Mouse (Mus musculus): ENCODE results near the gene Fgfr2. TPM values are rescaled to one million over a fixed set of nuclear protein-coding genes. Genes with fewer than 3 reads are reported as not detected.
A peak's percentile ranks its signal among the peaks of the same experiment; 100 is the strongest.
"Not testable (repeated sequence)": the region's sequence is repeated elsewhere in the genome, so short reads cannot be mapped to it uniquely, and the experiment has no call there.

Gene Fgfr2
- total and polyA plus RNA-seq, 2 experiments from 2014 or later: 12.1 to 32.6 TPM

- no peaks in the 10 kb centered on the region for H3K4me1 ChIP-seq (ENCODE audit: insufficient read depth, low read length)
- H3K27me3 ChIP-seq (ENCODE audit: insufficient read depth, low read length): no peaks in the 10 kb centered on the region
- peaks cover 20% of the 10 kb centered on the region for H3K36me3 ChIP-seq (ENCODE audit: insufficient read depth, low read length)
- H3K9ac ChIP-seq (replicated peaks; ENCODE audit: low read length, poor library complexity, severe bottlenecking): no peak overlapping the region
- no peak overlapping the region for H3K4me3 ChIP-seq (ENCODE audit: low read depth, low read length)
- TF ChIP-seq CTCF (IDR thresholded peaks at IDR 0.05): no peak
- H3K4me2 ChIP-seq (ENCODE audit: low read depth, low read length, poor library complexity, severe bottlenecking): no peak overlapping the region
- H3K9me3 ChIP-seq (ENCODE audit: low read length): no peaks in the 10 kb centered on the region
- DNase-seq (ENCODE audit: low spot score): no peak
- no peak overlapping the region for H3K27ac ChIP-seq (ENCODE audit: low read depth, low read length)
- 89% methylated on average over 5 of the region's 5 CpGs for WGBS
- no peak for ATAC-seq (ENCODE audit: low FRiP score)
These were observed 1695.8 kb downstream of the Fgfr2 start for GRCm38 (mm10) chr7:131427331-131427730.

- H3K4me1 ChIP-seq (ENCODE audit: insufficient read depth, low read length): no peaks in the 10 kb centered on the region
- ATAC-seq (ENCODE audit: low FRiP score) (no peak), DNase-seq (ENCODE audit: low spot score) (no peak)
- no peaks in the 10 kb centered on the region for H3K27me3 ChIP-seq (ENCODE audit: insufficient read depth, low read length)
- TF ChIP-seq CTCF (IDR thresholded peaks at IDR 0.05): no peak
- no peak overlapping the region for H3K27ac ChIP-seq (ENCODE audit: low read depth, low read length)
- peaks cover 8% of the 10 kb centered on the region; the same call in 1 of the 2 replicates for H3K36me3 ChIP-seq (ENCODE audit: insufficient read depth, low read length)
- H3K9me3 ChIP-seq (ENCODE audit: low read length): no peaks in the 10 kb centered on the region
- H3K4me3 ChIP-seq (ENCODE audit: low read depth, low read length): no peak overlapping the region
- no peak overlapping the region for H3K9ac ChIP-seq (replicated peaks; ENCODE audit: low read length, poor library complexity, severe bottlenecking)
- no peak overlapping the region for H3K4me2 ChIP-seq (ENCODE audit: low read depth, low read length, poor library complexity, severe bottlenecking)
- WGBS: 91% methylated on average over 2 of the region's 2 CpGs
These were observed 1698.2 kb downstream of the Fgfr2 start for GRCm38 (mm10) chr7:131424912-131425311.

- H3K9me3 ChIP-seq (ENCODE audit: low read length): no peaks in the 10 kb centered on the region
- TF ChIP-seq CTCF (IDR thresholded peaks at IDR 0.05): no peak
- H3K27me3 ChIP-seq (ENCODE audit: insufficient read depth, low read length): no peaks in the 10 kb centered on the region
- 0 out of 2 replicates have a peak, but pooled peaks cover 3% of the 10 kb centered on the region for H3K4me1 ChIP-seq (ENCODE audit: insufficient read depth, low read length)
- no peaks in the 10 kb centered on the region; the same call in 1 of the 2 replicates for H3K36me3 ChIP-seq (ENCODE audit: insufficient read depth, low read length)
- H3K9ac ChIP-seq (replicated peaks; ENCODE audit: low read length, poor library complexity, severe bottlenecking): no peak overlapping the region
- H3K4me3 ChIP-seq (ENCODE audit: low read depth, low read length): no peak overlapping the region
- ATAC-seq (ENCODE audit: low FRiP score): no peak
- no peak for DNase-seq (ENCODE audit: low spot score)
- H3K4me2 ChIP-seq (ENCODE audit: low read depth, low read length, poor library complexity, severe bottlenecking): no peak overlapping the region
- no peak overlapping the region for H3K27ac ChIP-seq (ENCODE audit: low read depth, low read length)
These were observed 1705.5 kb downstream of the Fgfr2 start for GRCm38 (mm10) chr7:131417605-131418004.

GRCm38 (mm10) chr7:131416742-131417141 is 1706.4 kb downstream of the Fgfr2 start:
- not testable (repeated sequence) for DNase-seq (ENCODE audit: low spot score); H3K27me3 ChIP-seq (ENCODE audit: insufficient read depth, low read length); H3K9ac ChIP-seq (replicated peaks; ENCODE audit: low read length, poor library complexity, severe bottlenecking); H3K9me3 ChIP-seq (ENCODE audit: low read length); H3K4me2 ChIP-seq (ENCODE audit: low read depth, low read length, poor library complexity, severe bottlenecking); H3K4me3 ChIP-seq (ENCODE audit: low read depth, low read length); ATAC-seq (ENCODE audit: low FRiP score); H3K4me1 ChIP-seq (ENCODE audit: insufficient read depth, low read length); H3K36me3 ChIP-seq (ENCODE audit: insufficient read depth, low read length); H3K27ac ChIP-seq (ENCODE audit: low read depth, low read length)

GRCm38 (mm10) chr7:131411941-131412270 is 1711.2 kb downstream of the Fgfr2 start:
- ATAC-seq (ENCODE audit: low FRiP score) (no peak), DNase-seq (ENCODE audit: low spot score) (no peak)
- Histone ChIP-seq H3K9ac (replicated peaks; ENCODE audit: low read length, poor library complexity, severe bottlenecking) (no peak overlapping the region), H3K4me1 (ENCODE audit: insufficient read depth, low read length) (peaks cover 12% of the 10 kb centered on the region; the same call in 1 of the 2 replicates), H3K4me3 (ENCODE audit: low read depth, low read length) (no peak overlapping the region), H3K4me2 (ENCODE audit: low read depth, low read length, poor library complexity, severe bottlenecking) (peak overlapping the region; percentile 74), H3K9me3 (ENCODE audit: low read length) (no peaks in the 10 kb centered on the region), H3K27ac (ENCODE audit: low read depth, low read length) (no peak overlapping the region), H3K27me3 (ENCODE audit: insufficient read depth, low read length) (no peaks in the 10 kb centered on the region), H3K36me3 (ENCODE audit: insufficient read depth, low read length) (no peaks in the 10 kb centered on the region)
- 71% methylated on average over 2 of the region's 2 CpGs for WGBS
- no peak for TF ChIP-seq CTCF (IDR thresholded peaks at IDR 0.05)

GRCm38 (mm10) chr7:131411221-131411940 is 1711.8 kb downstream of the Fgfr2 start:
- H3K4me3 ChIP-seq (ENCODE audit: low read depth, low read length): peak overlapping the region; percentile 94
- ATAC-seq (ENCODE audit: low FRiP score): no peak
- peaks cover 12% of the 10 kb centered on the region; the same call in 1 of the 2 replicates for H3K4me1 ChIP-seq (ENCODE audit: insufficient read depth, low read length)
- peak; percentile 5 for DNase-seq (ENCODE audit: low spot score)
- H3K4me2 ChIP-seq (ENCODE audit: low read depth, low read length, poor library complexity, severe bottlenecking): peak overlapping the region; percentile 74
- no peaks in the 10 kb centered on the region for H3K36me3 ChIP-seq (ENCODE audit: insufficient read depth, low read length)
- 55% methylated on average over 10 of the region's 10 CpGs for WGBS
- no peaks in the 10 kb centered on the region for H3K9me3 ChIP-seq (ENCODE audit: low read length)
- peak overlapping the region; percentile 90 for H3K9ac ChIP-seq (replicated peaks; ENCODE audit: low read length, poor library complexity, severe bottlenecking)
- no peaks in the 10 kb centered on the region for H3K27me3 ChIP-seq (ENCODE audit: insufficient read depth, low read length)
- H3K27ac ChIP-seq (ENCODE audit: low read depth, low read length): no peak overlapping the region
- TF ChIP-seq CTCF (IDR thresholded peaks at IDR 0.05): no peak

Measured in midbrain, postnatal 0 days (tissue).